Mouse (Mus musculus): ENCODE results near the gene Edn2.

Edn2 gene

DNA sequence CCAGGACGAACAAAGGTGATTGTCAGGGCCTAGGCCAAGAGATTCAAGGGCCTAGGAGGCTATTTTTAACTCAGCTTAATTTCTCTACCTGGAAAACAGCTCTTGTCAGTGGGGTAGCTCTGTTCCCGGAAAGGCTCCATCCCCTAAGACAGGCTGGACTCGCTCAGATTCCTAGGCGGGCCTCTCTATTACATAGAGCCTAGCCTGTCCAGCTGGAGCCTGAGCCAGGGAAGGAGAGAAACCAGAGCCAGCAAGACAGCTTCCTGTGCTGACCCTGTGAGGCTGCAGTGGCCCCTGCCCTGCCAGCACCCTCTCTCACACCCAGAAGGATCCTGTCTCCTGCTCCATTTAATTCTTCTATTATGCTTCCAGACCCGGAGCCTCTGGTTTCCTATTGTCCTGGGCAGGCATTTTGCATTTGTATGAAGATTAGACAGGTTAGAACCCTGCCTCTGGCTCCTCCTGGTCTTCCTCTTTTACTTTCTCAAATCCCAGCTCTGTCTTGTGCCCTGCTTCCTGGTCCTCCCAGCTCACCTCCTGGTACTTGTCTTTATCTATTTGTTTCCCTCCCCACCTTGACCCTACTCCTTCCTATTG lies 2.2 kb upstream of the Edn2 start:
- peak; percentile 19 to 31 for DNase-seq (ENCODE audit: low spot score in 2 of 2)

DNA sequence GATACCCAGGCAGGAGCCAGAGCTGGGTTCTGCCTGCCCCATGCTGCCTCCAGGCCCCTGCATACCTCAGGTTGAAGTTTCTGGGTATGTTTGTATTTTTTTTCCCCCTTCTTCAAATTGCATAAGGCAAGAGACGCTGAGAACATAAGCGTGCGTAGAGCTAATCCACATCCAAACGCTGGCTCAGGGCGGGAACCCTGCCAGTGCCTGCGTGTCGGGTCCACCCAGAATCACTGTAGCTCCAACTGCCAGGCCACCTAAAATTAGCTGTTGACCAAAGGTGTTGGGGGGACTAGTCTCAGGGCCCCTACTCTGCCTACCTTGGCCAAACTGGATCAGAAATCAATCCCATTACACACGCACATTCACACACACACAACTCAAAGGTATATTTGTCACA lies 1.6 kb downstream of the Edn2 start:
- no peak for DNase-seq (ENCODE audit: low spot score in 2 of 2)

DNA sequence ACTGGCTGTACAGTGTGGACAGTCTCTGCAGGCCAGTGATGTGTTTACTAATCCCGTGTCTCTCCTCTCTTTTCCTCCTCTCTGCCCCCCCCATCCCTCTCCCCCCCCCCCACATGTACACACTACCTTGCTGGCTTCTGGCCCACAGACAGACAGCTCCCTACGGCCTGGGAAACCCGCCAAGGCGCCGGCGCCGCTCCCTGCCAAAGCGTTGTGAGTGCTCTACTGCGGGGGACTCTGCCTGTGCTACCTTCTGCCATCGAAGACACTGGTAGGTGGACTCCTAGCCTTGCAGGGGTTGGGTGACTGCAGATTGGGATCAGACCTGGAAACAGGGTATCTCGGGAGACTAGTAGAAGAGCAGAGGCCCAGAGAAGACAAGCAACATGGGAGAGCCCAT lies 2.2 kb downstream of the Edn2 start:
- DNase-seq (ENCODE audit: low spot score in 2 of 2): no peak

DNA sequence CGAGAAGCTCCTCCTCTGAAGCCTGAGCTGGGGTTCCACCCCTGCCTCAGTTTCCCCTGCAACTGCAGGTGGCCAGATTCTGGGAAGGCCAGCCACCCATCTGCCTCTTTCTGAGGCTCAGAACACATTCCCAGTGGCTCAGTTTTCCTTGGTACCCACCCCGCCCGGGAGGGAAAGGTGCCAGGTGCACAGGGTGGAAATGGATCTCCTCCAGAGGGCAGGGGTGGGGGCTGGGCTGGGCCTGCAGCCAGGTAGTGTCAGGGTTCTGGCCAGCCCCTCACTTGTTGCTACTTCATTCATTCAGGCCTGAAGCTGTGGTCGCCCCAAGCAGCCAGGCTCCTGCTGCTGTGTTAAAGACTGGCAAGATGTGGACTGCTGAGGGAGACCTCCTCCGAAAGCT lies 3.3 kb downstream of the Edn2 start:
- DNase-seq (ENCODE audit: low spot score in 2 of 2): no peak

DNA sequence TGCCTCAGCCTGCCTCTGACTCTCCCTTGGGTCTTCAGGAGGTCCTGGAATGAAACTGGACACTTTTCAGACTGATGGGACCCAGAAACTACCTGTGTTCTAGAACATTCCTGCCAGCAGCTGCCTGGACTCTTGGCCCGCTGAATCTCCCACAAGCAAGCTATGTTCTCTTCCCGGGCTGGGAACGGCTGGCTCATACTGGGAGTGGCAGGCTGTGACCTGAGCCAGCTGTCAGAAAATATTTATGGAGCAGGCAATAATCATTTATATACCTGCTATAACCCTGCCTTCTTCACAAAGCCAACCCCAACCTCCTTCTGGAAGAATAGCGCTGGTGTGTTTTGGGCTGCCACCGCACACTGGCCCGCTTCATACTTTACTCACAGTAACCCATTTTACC lies 6.8 kb downstream of the Edn2 start:
- DNase-seq (ENCODE audit: low spot score in 2 of 2): no peak

DNA sequence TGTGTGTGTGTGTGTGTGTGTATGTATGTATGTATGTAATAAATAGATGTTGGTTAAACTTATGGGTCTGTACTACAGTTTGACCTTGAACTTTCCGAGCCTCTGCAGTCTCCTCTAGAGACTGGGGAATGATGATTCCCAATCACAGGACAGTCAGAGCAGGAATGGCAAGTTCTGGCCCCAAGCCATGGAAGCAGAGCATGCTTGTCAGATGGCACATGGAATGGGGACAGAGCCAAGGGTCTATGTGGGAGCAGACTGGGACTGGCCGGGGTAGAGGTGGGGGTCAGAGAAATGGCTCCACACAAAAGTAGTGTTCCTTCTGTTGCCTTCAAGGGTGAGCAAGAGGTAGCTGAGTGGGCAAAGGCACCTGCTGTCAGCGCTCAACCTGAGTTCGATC lies 7.3 kb downstream of the Edn2 start:
- DNase-seq (ENCODE audit: low spot score in 2 of 2): no peak

DNA sequence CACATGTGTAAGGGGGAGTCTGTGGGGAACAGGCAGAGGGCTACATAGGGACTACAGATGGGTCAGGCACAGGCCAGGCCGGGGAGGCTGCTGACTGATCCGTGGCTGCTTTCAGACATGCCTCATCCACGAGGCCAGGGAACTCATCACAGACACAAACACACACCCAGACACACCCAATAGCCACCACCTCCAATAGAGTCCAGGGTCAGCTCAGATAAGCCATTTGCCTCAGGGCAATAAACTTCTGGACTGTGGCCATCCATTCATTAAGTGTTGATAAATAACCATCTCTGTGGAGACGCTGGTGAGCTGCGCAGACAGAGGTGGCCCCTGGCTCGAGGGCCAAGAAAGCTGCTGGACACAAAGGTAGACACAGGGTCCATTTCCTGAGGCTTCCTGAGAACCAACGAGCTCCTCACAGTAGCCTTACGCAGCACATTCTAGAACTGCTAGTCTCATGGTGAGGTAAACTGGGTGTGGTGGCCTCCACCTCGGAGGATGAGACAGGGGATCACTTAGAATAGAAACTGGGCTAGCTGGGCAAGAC lies 9.5 kb downstream of the Edn2 start:
- no peak for DNase-seq (ENCODE audit: low spot score in 2 of 2)

DNA sequence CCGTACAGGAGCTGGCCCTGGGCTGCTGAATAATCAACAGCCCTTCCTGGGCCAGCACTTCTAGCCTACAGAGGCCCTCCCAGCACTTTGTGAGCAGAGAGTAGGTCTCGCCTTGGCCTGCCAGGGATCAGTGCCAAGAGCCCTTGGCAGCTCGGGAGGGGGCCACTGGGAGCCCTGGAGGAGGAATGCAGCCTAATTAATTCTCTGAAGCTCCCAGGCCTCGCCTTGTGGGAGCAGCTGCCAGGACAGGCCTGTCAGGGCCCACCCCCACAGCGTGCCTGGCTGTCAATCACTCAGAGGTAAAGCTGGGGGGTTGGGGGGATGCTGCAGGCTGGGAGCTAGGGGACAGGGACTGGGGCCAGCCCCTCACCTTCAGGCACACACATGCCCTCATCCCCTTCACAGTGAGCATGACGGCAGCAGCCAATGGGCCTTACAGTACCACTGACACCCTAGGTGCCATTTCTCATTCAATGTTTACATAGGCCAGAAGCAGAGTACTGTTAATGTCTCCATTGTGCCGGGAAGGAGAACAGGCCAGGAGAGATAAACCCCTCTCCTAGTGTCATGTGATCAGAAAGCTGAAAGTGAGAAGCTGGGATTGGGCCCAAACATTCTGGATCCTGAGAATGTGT lies 11.2 kb downstream of the Edn2 start:
- no peak for DNase-seq (ENCODE audit: low spot score in 2 of 2)

DNA sequence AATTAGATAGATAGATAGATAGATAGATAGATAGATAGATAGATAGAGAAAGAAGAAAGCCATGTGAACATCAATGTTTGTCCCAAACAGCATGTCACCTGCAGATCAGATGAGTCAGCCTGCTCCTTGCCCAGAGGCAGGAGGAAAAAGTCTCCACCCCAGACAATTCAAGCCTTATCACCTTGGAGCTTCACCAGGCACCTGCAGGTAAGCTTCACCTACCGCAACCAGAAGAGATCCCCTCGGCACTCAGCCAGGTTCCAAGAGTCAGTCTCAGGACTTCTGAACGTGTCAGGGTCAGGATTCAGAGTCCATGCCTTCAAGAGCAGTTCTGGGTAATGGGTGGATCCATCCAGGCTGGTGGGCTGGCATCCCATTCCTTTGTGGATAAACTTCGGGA lies 18.1 kb downstream of the Edn2 start:
- DNase-seq (ENCODE audit: low spot score in 2 of 2): no peak

DNA sequence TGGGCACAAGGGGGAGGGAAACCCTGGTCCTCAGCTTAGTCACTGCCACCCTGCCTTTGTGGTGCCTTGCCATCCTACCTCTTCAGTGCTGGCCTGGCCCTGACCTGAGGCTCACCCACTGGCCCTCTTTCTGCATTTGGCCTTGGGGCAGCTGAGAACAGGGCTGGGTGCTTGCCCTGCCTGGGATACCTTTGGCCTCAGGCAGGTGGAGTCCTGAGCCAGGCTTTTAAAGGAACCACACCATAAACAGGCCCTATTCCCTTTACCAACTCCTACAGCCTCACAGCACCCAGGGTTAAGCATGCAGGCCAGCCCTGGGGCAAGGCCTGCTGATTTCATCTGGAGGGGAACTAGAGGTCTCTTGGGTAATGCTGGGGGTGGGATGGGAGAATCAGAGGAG lies 19.5 kb downstream of the Edn2 start:
- no peak for DNase-seq (ENCODE audit: low spot score in 2 of 2)

DNA sequence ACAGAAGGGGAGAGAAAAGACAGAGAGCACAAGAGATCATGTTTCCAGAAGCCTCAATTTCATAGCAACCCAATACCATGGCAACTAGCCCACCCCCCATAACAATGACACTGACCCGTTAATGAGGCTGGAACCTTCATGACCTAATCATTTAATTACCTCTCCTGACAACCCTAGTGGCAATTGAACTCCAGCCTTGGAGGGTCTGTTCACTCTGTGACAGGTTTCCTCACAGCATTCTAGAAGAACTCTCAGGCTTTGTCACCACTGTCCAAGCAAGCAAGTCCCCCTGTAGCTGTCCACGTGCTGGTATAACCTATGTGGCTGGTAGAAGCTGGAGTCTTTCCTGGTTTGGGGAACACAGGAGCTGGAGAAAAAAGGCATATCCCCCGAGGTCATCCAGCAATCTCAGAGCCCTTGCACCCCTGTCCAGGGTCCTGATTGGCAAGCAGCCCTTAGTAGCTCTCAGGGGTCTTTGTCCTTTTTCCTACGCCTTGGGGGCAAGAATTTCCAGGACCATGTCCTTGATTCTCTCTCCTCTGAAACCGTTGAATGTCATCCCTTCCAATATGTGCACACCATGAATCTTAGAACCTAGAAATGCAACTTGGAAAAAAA lies 23.5 kb downstream of the Edn2 start:
- no peak for DNase-seq (ENCODE audit: low spot score in 2 of 2)

DNA sequence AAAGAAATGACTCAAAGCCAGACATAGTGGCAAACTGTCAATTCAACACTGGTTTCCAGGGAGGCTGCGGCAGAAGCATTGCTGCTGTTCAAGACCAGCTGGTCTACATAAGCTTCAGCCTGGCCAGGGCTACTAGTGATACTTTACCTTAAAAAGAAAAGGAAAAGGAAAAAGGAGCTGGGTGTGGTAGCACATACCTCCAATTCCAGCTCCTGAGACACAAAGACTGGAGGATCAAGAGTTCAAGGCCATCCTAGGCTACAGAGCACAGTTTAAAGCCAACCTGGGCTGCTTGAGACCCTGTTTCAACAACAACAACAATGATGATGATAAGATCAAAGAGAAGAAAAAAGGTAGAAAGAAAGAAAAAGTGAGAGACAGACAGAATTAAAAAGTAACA lies 25.4 kb downstream of the Edn2 start:
- no peak for DNase-seq (ENCODE audit: low spot score in 2 of 2)

DNA sequence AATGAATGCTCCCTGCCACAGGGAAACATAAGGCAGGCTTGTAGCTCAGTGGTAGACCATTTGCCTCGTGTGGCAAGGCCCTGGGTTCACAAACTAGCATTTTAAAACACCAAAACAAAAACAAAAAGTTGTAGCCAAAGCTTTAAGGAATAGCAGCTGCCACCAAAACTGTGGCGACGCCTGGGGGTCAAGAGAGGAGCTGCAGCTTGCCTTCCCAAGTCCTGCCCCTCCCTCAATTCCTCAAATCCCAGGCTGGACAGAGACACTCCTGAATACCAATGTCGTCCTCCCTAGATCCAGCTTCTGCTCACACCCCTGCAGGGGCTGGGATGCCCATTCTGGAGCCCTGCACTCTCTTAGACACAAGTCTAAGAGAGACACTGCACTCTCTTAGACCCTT lies 25.9 kb downstream of the Edn2 start:
- DNase-seq (ENCODE audit: low spot score in 2 of 2): no peak

DNA sequence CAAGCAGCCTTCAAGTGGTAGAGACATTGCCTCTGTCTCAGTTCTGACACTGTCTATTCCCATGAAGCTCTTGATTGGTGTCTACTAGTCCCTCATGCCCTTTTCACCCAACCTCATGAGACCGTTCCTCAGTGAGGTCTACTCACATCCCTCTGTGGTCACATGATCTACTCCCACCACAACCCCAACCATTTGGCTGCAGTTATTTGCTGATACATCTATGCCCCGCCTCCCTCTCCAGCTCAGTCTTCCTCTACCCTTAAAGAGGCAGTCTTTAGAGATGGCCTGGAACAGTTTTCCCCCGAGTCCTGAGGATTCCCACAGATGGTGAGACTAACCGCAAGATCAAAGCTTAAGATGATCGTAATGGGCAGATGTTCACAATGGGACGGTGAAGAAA lies 27.2 kb downstream of the Edn2 start:
- DNase-seq (ENCODE audit: low spot score in 2 of 2): no peak

DNA sequence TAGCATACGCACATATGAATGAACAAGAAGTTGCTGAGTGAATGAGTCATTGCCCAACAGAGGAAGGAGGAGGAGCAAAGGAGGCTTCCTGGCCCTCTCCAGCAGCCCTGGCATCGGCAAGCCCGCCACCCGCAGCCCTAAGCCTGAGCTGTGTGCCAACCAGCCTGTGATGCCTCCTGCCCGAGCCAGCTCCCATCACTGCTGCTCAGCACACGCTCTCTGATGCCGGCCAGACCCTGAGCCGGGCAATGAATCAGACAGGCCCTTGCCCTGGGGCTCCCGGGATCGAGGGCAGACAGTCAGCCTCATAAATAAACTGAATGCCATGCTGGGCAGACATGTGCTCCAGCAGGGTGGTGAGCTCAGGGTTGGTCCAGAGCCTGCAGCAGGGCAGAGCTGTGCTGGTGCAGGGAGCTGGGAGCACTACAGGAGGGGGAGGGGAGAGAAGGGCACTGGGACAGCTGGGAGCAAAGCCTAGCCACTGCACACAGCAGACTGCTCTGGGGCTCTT lies 27.7 kb downstream of the Edn2 start:
- DNase-seq (ENCODE audit: low spot score in 2 of 2): peak in 1 of 2 experiments; percentile 6

DNA sequence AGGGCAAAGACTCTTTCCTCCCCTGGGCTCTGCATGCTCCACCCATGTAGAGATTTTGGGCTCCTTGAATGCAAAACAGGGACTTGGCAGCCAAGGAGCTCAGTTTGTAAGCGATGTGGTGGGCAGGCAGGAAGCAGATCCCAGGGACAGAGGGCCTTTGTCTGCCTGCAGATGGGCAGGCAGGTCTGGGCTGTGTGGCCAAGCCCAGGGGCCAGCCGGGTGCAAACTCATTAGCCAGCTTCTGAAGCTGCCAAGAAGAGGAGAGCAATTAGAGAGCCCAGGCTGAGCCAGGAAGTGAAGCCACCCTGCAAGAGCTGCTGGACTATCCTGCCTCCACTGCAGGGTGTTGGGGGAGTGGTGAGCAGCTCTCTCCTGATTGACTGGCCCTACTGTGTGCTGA lies 28.9 kb downstream of the Edn2 start:
- DNase-seq (ENCODE audit: low spot score in 2 of 2): no peak

DNA sequence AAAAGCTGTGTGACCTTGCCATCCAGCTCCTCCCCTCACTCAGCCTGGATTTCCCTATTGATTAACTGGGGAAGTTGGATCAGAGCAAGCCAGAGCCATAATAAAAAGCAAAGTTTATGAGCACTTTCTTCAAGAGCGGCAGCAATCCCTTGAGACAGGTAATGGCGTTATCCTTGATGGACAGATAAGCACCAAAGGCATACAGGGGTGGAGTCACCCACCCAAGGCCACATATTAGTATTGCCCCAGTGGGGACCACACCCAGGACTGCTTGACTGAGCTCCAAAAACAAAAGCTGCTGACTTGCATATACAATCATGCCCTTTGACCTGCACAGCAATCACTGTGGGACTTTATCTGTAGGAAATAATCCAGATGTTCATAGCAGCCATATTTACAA lies 31.0 kb downstream of the Edn2 start:
- DNase-seq (ENCODE audit: low spot score in 2 of 2): no peak

DNA sequence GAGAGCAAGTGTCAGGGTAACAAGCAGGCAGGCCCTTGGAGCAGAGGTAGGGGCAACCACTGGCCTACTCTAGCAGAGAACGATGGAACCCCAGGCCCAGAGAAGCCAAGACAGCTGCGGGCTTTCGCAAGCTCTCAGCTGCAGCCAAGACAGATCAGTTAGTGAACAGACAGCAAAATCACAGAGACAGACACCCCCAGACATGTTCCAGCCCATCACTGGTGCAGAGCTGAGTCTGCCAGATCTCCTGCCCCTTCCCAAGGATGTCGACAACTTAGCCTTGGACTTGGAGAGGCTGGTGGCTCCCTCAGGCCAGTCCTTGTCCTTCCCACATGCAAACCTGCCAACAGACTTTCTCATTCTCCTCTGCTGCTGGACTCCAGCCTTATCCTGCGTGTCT lies 33.0 kb downstream of the Edn2 start:
- peak; percentile 13 to 18 for DNase-seq (ENCODE audit: low spot score in 2 of 2)

DNA sequence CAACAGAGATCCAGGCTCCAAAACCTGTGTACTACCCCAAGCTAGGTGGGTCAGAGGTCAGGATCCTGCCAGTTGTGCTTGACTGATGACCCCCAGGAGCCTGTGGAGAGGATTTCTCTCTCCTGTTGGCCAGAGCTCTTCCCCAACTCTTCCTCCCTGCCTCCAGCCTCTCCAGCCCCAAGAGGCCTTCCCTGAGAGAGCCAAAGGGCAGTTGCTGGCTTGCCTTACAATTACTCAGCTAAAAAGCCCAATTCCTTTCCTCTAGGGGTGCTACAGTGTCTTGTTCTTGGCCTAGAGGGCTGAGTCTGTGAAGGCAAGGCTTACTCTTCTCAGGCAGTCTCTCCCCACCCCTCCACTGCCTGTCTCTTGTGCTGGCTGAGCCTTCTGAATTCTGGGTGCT lies 34.0 kb downstream of the Edn2 start:
- peak; percentile 40 to 47 for DNase-seq (ENCODE audit: low spot score in 2 of 2)

DNA sequence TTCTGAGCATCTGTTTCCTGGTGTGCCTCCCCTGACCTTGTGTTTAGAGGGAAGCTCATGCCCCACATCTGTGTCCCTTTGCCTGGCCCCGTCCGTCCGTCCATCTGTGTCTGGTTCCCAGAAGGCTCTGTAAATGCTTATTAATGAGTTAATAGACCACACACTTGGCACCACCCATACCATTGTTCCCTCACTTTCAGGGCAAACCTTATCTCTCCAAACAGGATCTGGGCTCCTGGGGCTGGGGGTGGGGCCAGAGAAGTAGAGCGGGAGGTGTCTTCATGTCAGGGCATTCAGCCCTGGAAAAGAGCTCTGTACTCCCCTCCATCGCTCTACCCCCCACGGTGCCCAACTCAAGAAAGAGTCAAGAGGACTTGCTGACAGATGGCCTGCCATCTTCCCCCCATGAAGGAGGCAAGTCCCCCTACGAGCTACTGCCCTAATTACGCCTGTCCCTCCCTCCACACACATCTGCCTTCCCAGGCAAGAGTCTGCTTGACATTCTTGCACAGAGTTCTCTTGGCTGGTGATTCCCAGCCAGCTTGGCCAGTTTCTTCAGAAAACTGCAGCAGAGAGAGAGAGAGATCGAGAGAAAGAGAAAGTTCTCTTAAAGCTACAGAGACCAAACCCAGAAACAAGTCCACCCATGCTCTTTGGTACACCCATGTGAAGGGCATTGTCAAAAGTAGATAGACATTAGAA lies 38.3 kb downstream of the Edn2 start:
- DNase-seq (ENCODE audit: low spot score in 2 of 2): peak in 1 of 2 experiments; percentile 13

DNA sequence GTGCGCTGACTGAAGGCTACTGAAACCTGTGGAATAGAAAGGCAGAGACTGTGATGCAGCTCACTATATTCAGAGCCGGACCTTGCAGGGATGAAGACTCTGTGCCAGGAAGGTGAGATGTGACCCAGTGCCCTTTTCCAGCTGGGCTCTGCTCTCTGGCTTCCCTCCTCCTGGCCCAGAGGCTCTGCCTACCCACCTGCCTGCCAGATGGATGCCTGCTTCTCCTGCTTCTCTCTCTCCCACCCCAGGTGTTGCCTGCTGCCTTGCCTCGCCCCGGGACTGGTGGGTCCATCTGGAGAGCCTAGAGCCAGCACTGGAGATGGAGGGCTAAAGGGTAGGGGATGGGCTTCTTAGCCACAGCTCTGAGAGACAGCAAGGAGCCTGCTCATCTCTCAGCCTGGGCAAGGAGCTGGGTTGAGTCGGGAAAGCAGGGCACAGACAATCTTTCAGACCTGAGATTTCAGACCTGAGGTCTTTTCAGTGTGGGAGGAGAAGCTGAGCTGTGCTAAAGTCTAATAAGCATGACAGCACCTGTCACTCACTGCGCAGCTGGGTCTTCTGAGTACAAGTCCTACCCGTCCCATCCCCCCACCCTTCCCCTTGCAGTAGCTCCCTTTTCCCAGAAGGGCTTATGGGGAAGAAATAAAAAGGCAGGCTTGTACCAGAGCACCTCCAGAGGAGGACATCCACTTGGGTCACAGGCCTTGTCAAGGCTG lies 39.7 kb downstream of the Edn2 start:
- DNase-seq (ENCODE audit: low spot score in 2 of 2): no peak

Measured in heart, adult 9 months (tissue).